Mouse (Mus musculus): Measurements from ENCODE around the gene Ankrd24. TPM values are rescaled to one million over a fixed set of nuclear protein-coding genes. Genes with fewer than 3 reads are reported as not detected.

Gene Ankrd24
- polyA plus RNA-seq, 1 experiment from 2014 or later: 14.8 TPM

GRCm38 (mm10) chr10:81619976-81620375 lies 8.4 kb upstream of the Ankrd24 start:
- Histone ChIP-seq H3K4me2 (ENCODE audit: low read depth, low read length) (no peak overlapping the region), H3K9ac (ENCODE audit: low read length) (no peak overlapping the region), H3K9me3 (replicated peaks; ENCODE audit: control insufficient read depth, low read length) (no peaks in the 10 kb centered on the region), H3K27me3 (ENCODE audit: control insufficient read depth, insufficient read depth, low read length) (no peaks in the 10 kb centered on the region), H3K36me3 (ENCODE audit: control insufficient read depth, insufficient read depth) (peaks cover 18% of the 10 kb centered on the region), H3K4me1 (ENCODE audit: control insufficient read depth, insufficient read depth, low read length) (no peaks in the 10 kb centered on the region), H3K4me3 (ENCODE audit: low read length) (no peak overlapping the region), H3K27ac (ENCODE audit: low read length) (no peak overlapping the region)
- 81% methylated on average over 5 of the region's 5 CpGs for WGBS
- no peak for ATAC-seq (replicated peaks; ENCODE audit: extremely low read depth, insufficient read depth, low FRiP score)

- ATAC-seq (replicated peaks; ENCODE audit: extremely low read depth, insufficient read depth, low FRiP score): no peak
- H3K36me3 ChIP-seq (ENCODE audit: control insufficient read depth, insufficient read depth): peaks cover 20% of the 10 kb centered on the region
- no peak overlapping the region for H3K4me3 ChIP-seq (ENCODE audit: low read length)
- 56% methylated on average over 9 of the region's 9 CpGs for WGBS
- H3K9ac ChIP-seq (ENCODE audit: low read length): no peak overlapping the region
- H3K9me3 ChIP-seq (replicated peaks; ENCODE audit: control insufficient read depth, low read length): no peaks in the 10 kb centered on the region
- no peak overlapping the region for H3K4me2 ChIP-seq (ENCODE audit: low read depth, low read length)
- no peaks in the 10 kb centered on the region for H3K27me3 ChIP-seq (ENCODE audit: control insufficient read depth, insufficient read depth, low read length)
- no peak overlapping the region for H3K27ac ChIP-seq (ENCODE audit: low read length)
- no peaks in the 10 kb centered on the region for H3K4me1 ChIP-seq (ENCODE audit: control insufficient read depth, insufficient read depth, low read length)
Measured at GRCm38 (mm10) chr10:81620786-81621185, 7.6 kb upstream of the Ankrd24 start.

GRCm38 (mm10) chr10:81623441-81623840 lies 4.9 kb upstream of the Ankrd24 start:
- H3K4me3 ChIP-seq (ENCODE audit: low read length): no peak overlapping the region
- H3K9ac ChIP-seq (ENCODE audit: low read length): no peak overlapping the region
- H3K27ac ChIP-seq (ENCODE audit: low read length): no peak overlapping the region
- peaks cover 12% of the 10 kb centered on the region for H3K4me1 ChIP-seq (ENCODE audit: control insufficient read depth, insufficient read depth, low read length)
- ATAC-seq (replicated peaks; ENCODE audit: extremely low read depth, insufficient read depth, low FRiP score): no peak
- H3K9me3 ChIP-seq (replicated peaks; ENCODE audit: control insufficient read depth, low read length): no peaks in the 10 kb centered on the region
- no peaks in the 10 kb centered on the region for H3K27me3 ChIP-seq (ENCODE audit: control insufficient read depth, insufficient read depth, low read length)
- H3K4me2 ChIP-seq (ENCODE audit: low read depth, low read length): no peak overlapping the region
- 60% methylated on average over 8 of the region's 8 CpGs for WGBS
- peaks cover 20% of the 10 kb centered on the region for H3K36me3 ChIP-seq (ENCODE audit: control insufficient read depth, insufficient read depth)

GRCm38 (mm10) chr10:81626101-81626993 lies 2.0 kb upstream of the Ankrd24 start:
- H3K4me3 ChIP-seq (ENCODE audit: low read length): peak overlapping the region; percentile 90
- H3K27ac ChIP-seq (ENCODE audit: low read length): peak overlapping the region; percentile 93
- WGBS: 84% methylated on average over 22 of the region's 22 CpGs
- peak overlapping the region; percentile 91 for H3K9ac ChIP-seq (ENCODE audit: low read length)
- H3K9me3 ChIP-seq (replicated peaks; ENCODE audit: control insufficient read depth, low read length): no peaks in the 10 kb centered on the region
- H3K36me3 ChIP-seq (ENCODE audit: control insufficient read depth, insufficient read depth): peaks cover 20% of the 10 kb centered on the region
- no peak for ATAC-seq (replicated peaks; ENCODE audit: extremely low read depth, insufficient read depth, low FRiP score)
- no peaks in the 10 kb centered on the region for H3K27me3 ChIP-seq (ENCODE audit: control insufficient read depth, insufficient read depth, low read length)
- H3K4me2 ChIP-seq (ENCODE audit: low read depth, low read length): peak overlapping the region; percentile 96
- peaks cover 12% of the 10 kb centered on the region for H3K4me1 ChIP-seq (ENCODE audit: control insufficient read depth, insufficient read depth, low read length)

GRCm38 (mm10) chr10:81626994-81627835 lies 1.1 kb upstream of the Ankrd24 start, which contains the start of gene Sirt6:
TSS of gene Sirt6 (minus strand) at chr10:81627797.
- no peaks in the 10 kb centered on the region for H3K27me3 ChIP-seq (ENCODE audit: control insufficient read depth, insufficient read depth, low read length)
- H3K9ac ChIP-seq (ENCODE audit: low read length): peak within 1 kb of the TSS; percentile 91
- peaks cover 15% of the 10 kb centered on the region for H3K36me3 ChIP-seq (ENCODE audit: control insufficient read depth, insufficient read depth)
- peaks cover 12% of the 10 kb centered on the region for H3K4me1 ChIP-seq (ENCODE audit: control insufficient read depth, insufficient read depth, low read length)
- H3K4me2 ChIP-seq (ENCODE audit: low read depth, low read length): peak within 1 kb of the TSS; percentile 96
- H3K9me3 ChIP-seq (replicated peaks; ENCODE audit: control insufficient read depth, low read length): no peaks in the 10 kb centered on the region
- peak within 1 kb of the TSS; percentile 90 for H3K4me3 ChIP-seq (ENCODE audit: low read length)
- peak within 1 kb of the TSS; percentile 93 for H3K27ac ChIP-seq (ENCODE audit: low read length)
- peak; percentile 90 for ATAC-seq (replicated peaks; ENCODE audit: extremely low read depth, insufficient read depth, low FRiP score)
- 4% methylated on average over 40 of the region's 40 CpGs for WGBS

- Histone ChIP-seq H3K27ac (ENCODE audit: low read length) (peak overlapping the region; percentile 93), H3K4me3 (ENCODE audit: low read length) (peak overlapping the region; percentile 90), H3K9ac (ENCODE audit: low read length) (peak overlapping the region; percentile 91), H3K36me3 (ENCODE audit: control insufficient read depth, insufficient read depth) (peaks cover 11% of the 10 kb centered on the region), H3K4me2 (ENCODE audit: low read depth, low read length) (peak overlapping the region; percentile 96), H3K27me3 (ENCODE audit: control insufficient read depth, insufficient read depth, low read length) (no peaks in the 10 kb centered on the region), H3K4me1 (ENCODE audit: control insufficient read depth, insufficient read depth, low read length) (peaks cover 12% of the 10 kb centered on the region), H3K9me3 (replicated peaks; ENCODE audit: control insufficient read depth, low read length) (no peaks in the 10 kb centered on the region)
- WGBS: 40% methylated on average over 7 of the region's 7 CpGs
- ATAC-seq (replicated peaks; ENCODE audit: extremely low read depth, insufficient read depth, low FRiP score): peak; percentile 29; the same call in 1 of the 2 replicates
Measured at GRCm38 (mm10) chr10:81627836-81628220, 512 bp upstream of the Ankrd24 start.

- H3K9me3 ChIP-seq (replicated peaks; ENCODE audit: control insufficient read depth, low read length): no peaks in the 10 kb centered on the region
- H3K27me3 ChIP-seq (ENCODE audit: control insufficient read depth, insufficient read depth, low read length): no peaks in the 10 kb centered on the region
- peak overlapping the region; percentile 88 for H3K4me2 ChIP-seq (ENCODE audit: low read depth, low read length)
- no peaks in the 10 kb centered on the region for H3K36me3 ChIP-seq (ENCODE audit: control insufficient read depth, insufficient read depth)
- peak overlapping the region; percentile 63 for H3K4me3 ChIP-seq (ENCODE audit: low read length)
- H3K4me1 ChIP-seq (ENCODE audit: control insufficient read depth, insufficient read depth, low read length): peaks cover 4% of the 10 kb centered on the region; the same call in 1 of the 2 replicates
- peak overlapping the region; percentile 65; the same call in 1 of the 2 replicates for H3K27ac ChIP-seq (ENCODE audit: low read length)
- 4% methylated on average over 36 of the region's 37 CpGs for WGBS
- peak overlapping the region; percentile 80 for H3K9ac ChIP-seq (ENCODE audit: low read length)
- ATAC-seq (replicated peaks; ENCODE audit: extremely low read depth, insufficient read depth, low FRiP score): peak; percentile 90
Measured at GRCm38 (mm10) chr10:81633253-81634099, 5.1 kb downstream of the Ankrd24 start.

GRCm38 (mm10) chr10:81636338-81636737 lies 8.0 kb downstream of the Ankrd24 start:
- H3K36me3 ChIP-seq (ENCODE audit: control insufficient read depth, insufficient read depth): no peaks in the 10 kb centered on the region
- H3K9ac ChIP-seq (ENCODE audit: low read length): no peak overlapping the region
- H3K9me3 ChIP-seq (replicated peaks; ENCODE audit: control insufficient read depth, low read length): no peaks in the 10 kb centered on the region
- no peak overlapping the region for H3K4me2 ChIP-seq (ENCODE audit: low read depth, low read length)
- no peak overlapping the region for H3K27ac ChIP-seq (ENCODE audit: low read length)
- peaks cover 9% of the 10 kb centered on the region for H3K4me1 ChIP-seq (ENCODE audit: control insufficient read depth, insufficient read depth, low read length)
- WGBS: 12% methylated on average over 8 of the region's 8 CpGs
- H3K27me3 ChIP-seq (ENCODE audit: control insufficient read depth, insufficient read depth, low read length): no peaks in the 10 kb centered on the region
- ATAC-seq (replicated peaks; ENCODE audit: extremely low read depth, insufficient read depth, low FRiP score): no peak
- no peak overlapping the region for H3K4me3 ChIP-seq (ENCODE audit: low read length)
